Mouse (Mus musculus) heart, postnatal 4 days (tissue): Measurements from ENCODE around the gene Greb1. TPM values are rescaled to one million over a fixed set of nuclear protein-coding genes. Genes with fewer than 3 reads are reported as not detected.
"Not testable (repeated sequence)": the region's sequence is repeated elsewhere in the genome, so short reads cannot be mapped to it uniquely, and the experiment has no call there.

Experiments
- DNase-seq: peaks from one replicate; pipeline ENCODE4 v3.0.0; 2021
- total RNA-seq, 2 experiments: library from RNA; stranded (reverse); gene quantifications; 2 replicates each; pipeline ENCODE4 v1.2.3; 2021

Gene Greb1
- total RNA-seq, 2 experiments from 2014 or later, result 0.10 to 0.54 TPM

DNA sequence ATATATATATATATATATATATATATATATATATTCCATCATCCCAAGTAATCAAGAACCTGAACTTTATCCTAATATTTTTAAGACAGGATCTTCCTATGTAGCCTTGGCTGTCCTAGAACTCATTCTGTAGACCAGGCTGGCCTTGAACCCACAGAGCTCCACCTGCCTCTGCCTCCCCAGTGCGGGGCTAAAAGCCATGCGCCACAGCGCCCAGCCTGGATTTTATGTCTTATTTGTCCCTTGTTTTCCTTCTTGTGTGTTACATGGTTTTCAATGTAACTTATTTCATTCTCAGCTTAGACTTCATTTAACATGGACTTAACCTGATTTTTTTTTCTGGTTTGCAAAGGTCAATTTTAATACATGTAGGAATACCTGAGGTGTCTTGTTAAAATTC lies 39.2 kb downstream of the Greb1 start:
- DNase-seq, result no peak

DNA sequence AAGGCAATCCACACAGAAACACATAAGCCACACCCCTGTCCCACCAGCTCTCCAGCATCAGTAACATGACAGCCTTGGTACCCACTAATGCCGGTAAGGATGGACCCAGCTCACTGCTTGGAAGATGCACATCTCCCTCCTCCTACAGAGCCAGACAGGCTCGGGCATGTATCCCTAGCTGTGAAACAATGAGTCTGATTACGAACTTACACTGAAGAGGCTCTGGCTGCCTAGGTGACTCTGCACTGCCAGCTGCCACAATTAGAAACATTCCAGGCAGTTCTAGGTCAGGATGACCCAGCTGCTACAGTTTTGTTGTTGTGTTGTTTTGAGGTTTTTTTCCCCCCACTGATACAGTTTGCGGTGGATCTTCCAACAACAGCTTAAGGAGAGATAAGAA lies 40.4 kb downstream of the Greb1 start:
- DNase-seq, result no peak

DNA sequence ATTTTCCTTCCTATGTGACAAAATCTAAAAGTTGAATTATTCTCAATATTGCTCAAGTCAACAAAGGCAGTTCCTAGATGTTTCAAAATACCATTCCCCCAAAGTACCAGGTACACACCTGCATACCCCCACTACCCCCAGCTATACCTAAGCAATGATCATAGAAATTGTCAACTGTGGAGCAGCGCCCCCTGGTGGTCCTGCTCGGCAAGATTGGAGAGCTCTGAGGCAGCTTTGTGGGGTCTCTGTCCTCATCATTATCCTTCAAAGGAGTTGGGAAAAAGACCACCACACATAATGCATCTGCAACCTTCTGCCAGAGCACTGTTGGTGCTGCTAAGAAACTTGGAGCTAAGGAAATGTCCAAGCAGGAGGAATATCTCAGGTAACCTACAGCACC lies 46.4 kb downstream of the Greb1 start:
- DNase-seq, result peak; percentile 68

DNA sequence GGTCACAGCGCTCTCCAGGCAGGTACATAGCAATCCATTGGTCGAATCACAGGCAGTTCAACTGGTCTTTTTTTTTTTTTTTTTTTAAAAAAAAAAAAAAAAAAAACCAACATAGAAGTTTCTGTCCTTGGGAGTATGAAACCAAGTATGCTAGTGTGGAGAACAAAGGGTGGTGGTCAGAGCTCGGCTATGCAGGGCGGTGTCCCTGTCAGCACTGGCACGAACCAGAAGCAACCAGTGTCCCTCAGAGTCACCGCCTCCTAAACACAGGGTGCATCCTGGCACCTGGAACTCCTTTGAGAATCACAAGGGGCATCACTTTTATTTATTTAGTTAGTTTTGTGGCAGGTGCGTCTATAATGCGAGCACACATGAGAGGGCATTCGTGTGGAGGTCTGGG lies 47.1 kb downstream of the Greb1 start:
- no peak for DNase-seq

DNA sequence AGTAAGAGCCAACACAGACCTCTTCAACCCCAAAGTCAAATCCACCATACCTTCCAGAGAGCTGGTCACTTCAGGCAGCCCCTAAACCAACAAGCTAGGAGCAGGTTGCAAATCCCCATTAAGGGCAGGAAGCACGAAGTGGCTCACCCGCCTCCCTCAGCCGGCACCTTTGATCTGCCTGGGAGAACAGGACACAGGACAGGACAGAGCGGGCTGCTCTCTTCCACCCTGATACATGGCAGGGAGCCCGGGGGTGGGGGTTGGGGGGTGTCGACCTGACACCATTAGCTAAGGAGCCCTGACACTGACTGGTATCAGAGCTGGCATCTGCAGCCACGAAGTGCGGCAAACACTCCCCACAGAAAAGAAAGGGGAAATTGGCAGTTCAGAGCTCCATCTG lies 47.6 kb downstream of the Greb1 start:
- DNase-seq, result no peak

DNA sequence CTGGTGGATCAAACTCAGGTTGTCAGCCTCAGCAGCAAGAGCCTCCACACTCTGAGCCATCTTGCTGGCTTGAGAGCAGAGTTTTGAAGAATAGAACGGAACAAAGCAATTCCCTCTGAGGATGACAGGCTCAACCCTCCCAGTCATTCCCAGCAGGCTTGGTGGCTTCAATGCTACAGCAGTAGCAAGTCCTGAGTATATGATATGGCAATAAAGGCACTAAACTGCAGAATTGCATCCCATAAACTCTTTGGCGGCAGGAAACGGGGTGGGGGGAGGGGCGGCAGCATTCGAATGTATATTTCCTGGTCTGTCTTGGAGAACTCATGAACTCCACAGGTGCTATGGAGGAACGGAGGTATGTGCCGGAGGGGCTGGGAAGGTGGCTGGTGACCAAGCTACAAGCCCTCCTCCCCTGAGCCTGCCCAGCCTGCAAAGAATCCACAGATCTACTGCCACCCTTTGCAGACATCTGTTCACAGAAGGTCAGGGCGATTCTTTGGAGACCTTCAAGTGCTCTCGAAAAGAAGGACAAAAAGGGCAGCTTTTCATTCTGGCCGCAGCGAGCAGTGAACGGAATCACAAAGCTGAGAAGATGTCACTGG lies 48.3 kb downstream of the Greb1 start:
- DNase-seq, result no peak

DNA sequence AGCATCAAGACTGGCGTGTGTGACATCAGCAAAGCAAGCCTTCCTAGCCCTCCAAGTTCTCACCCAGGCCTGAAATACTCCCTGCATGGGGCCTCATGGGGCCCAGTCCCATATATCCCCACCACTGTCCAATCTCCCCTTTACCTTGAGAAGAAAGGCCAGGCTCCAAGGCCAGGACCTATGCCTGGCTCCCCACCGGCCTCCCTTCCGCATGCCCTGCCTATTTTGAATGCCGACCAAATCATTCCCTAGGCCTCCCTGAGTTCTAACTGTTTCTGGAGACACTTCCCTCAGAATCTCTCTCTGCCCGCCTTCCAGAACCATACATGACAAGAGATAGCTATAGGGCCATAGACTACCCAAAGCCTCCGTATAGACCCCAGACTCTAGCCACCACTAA lies 49.1 kb downstream of the Greb1 start:
- DNase-seq, result no peak

DNA sequence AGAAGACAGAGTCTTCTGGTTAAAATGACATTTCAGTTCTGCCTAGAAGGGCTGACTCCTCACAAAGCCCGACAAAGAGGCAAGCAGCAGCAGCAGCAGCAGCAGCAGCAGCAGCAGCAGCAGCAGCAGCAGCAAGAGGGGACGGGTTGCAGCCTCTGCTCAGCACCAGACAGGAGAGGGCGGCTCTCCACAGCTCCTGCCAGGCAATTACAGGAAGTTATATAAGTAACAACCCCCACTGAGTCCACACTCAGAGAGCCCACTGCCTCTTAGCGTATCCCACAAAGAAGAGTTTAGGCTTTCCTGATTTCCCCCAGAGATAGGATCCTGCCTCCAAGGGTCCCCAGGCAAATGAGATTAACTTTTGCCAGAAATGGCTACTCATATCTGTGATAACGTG lies 60.6 kb downstream of the Greb1 start:
- no peak for DNase-seq

DNA sequence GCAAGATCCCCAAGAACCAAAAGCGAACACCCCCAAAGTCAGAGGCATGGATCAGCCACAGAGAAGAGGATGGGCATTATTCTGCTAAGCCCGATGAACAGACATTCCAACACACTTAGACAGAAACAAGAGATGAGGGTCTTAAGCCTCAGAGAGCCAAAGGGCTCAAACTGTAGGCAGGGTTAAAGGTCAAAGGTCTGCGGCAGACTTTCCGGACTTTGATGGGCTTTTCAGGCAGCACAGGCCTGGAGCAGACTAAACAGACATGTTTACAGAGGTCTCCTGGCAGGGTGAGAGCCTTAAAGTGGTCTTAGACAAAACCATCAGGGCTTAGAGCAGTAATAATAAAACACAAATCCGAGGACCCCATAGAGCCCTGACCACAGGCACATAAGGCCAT lies 63.4 kb downstream of the Greb1 start:
- no peak for DNase-seq

DNA sequence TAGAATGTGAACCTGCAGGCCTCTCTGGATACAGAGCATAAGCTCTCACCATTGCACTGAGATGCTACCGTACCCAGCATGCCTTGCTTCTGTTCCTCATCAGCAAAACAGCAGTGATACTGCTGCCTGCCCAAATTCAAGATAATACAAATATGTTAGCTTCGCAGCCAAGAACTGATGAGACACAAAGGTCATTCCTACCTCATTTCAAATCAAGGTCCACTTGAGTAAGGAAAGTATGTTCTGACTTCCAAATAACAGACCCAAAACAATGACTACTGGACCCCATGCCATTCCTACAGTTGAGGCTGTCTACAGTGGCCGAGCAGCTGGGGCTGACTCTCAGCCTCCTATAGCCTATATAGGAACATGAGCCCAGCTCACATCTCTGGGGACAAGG lies 66.0 kb downstream of the Greb1 start:
- DNase-seq, result no peak

DNA sequence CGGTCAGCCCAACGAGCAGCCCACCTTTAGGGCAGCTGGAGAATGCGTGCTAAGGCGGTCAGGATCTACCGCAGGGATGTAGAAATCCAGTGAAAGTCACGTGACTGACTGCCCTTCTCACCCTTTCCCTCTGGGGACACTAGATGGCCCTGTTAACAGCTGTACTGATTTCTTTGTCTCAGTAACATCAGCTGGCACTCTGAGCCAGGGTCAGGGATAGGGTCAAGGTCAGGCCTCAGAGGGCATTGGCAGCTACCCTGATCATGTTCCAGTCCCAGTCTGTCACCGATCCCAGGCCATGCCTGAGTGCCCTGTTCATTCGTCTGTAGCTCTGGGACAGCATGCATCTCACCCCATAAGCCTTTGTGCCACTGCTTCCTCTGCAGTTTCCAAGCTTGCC lies 66.7 kb downstream of the Greb1 start:
- no peak for DNase-seq

DNA sequence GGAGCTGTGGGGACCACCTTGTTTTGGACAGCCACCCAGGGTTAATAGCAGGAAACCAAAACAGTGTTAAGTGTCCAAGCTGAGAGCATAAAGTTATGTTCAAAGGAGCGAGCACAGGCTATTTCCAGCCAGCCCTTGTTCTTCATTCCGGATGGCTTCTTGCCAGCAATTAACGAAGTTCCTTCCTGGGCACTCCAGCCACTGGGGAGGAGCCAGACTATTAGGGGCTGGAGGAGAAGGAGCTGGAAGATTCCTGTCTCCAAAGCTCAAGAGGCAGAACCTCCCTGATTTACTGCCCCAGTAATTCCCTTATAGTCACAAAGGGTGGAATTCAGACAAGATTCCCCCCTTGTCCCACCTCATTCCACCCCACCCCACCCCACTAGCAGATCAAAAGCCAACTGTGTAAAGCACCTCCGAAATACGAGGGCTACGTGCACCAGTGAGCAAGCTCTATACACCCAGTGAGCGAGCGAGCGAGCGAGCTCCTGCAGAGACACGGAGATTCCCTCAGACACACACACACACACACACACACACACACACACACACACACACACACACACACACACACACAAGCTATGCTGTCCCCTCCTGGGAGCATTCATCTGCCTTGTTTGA lies 69.5 kb downstream of the Greb1 start:
- DNase-seq, result peak; percentile 55

DNA sequence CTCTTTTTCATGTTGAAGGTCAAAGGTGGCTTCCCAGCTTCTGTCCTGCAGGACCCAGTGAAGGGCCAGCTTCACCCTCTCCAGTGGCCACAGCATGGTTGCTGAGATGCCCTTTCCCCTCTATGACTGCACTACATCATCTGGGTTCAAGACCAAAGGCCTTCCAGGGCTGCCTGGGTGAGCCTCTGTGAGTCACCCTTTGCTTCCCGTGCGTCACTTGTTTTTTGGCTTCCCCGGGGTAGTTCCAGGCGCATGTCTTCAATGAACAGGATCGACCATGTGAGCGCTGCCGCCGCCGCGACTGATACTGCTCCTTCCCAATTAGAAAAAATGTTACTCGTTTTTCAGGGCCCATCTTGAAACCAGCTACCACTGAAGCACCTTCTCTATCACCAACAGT lies 70.5 kb downstream of the Greb1 start:
- no peak for DNase-seq

DNA sequence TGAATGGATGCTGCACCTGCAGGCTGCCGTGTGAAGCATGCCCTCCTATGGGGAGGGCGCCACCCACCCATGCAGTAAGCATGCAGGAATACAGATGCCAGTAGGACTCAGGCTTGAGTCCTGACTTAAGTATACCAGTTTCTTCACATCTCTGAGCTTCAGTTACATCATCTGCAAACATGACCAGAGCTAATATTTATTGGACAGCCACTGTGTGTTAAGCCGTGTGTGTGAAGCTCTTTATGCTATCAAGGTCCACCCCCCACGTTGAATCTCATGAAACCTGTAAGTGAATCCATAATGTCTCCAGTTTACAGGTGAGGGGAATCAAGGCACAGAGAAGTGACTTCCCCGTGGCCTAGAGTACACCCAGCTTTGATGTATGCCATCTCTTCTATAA lies 72.5 kb downstream of the Greb1 start:
- DNase-seq, result no peak

DNA sequence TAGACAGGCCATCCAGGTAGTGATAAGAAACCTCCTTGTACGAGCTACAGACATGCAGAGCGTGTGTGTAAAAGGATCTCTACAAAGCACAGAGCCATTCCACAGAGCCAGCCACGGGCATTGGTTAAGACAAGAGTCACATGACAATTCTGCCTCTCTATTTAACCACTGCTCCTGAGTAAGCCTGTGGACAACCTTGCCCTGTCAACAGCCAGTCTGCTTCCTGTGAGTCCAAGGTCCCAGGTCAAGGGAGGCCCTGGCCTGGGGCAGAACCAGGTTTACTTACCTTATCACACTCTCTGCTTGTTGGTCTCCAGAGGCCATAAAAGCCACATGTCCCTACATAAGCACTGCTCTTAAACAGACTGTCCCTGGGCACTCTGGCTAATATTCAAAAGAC lies 74.5 kb downstream of the Greb1 start:
- no peak for DNase-seq

DNA sequence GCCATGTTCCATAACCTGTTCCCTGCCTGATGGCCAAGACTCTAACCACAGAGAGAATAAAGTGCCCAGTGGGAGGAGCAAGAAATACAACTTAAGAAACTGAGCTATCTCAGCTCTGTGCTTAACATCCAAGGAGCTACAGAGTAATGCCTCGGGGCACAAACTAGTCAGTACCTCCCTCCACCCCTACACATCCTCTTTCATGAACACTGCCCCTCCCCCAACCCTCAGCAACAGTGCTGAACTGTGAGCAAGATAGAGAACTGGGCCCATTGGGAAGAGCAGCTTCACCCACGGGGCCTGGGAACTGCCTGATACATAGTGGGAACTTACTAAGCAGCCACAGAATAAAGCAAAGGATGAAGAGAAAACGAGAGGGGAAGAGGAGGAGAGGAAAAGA lies 77.1 kb downstream of the Greb1 start:
- no peak for DNase-seq

DNA sequence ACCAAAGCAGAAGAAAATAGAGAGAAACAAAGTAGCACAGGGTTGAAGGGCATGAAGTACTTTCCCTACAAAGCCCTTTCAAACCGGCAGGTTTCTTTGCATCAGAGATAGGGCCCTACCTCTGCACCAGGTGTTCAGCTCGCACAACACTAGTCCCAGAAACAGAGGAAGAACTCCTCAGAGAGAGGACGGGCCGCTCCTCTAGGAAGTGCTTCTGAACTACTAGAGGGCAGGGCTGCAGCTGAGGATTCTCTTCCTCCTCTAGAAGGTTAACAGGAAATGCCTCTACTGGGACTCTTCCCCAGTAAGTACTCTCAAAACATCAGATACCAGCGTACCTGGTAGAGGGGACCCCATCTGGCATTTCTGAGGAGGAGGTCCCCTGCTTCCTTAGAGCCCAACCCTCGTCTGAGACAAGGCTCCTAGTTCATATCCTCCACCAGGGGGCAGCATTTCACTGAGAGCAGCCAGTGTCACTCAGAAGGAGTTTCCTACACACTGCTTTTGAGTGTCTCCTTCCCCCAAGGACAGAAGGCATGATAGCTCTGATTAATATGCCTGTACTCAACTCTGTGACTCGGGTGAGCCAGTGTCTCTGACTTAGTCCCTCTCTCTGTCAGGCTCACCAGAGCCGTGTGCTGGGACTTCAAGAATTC lies 81.9 kb downstream of the Greb1 start:
- DNase-seq, result peak; percentile 69

DNA sequence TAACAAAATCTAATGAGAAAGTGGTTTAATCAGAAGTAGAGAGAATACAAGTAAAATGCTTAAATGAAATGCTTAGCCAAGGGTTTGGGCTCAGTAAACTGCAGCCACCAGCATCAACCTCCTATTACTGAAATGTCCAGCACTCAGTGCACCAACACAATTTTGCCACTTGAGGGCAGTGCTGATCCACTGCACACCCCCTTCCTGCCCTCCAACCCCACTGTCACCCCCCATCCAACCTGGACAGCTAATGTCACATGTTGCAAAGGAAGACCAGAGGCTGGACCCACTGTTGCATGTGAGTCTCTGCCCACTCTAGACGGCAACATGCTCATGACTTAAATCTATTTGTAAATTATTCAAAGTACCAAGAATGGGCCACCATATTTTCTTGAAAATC lies 83.0 kb downstream of the Greb1 start:
- peak; percentile 64 for DNase-seq

DNA sequence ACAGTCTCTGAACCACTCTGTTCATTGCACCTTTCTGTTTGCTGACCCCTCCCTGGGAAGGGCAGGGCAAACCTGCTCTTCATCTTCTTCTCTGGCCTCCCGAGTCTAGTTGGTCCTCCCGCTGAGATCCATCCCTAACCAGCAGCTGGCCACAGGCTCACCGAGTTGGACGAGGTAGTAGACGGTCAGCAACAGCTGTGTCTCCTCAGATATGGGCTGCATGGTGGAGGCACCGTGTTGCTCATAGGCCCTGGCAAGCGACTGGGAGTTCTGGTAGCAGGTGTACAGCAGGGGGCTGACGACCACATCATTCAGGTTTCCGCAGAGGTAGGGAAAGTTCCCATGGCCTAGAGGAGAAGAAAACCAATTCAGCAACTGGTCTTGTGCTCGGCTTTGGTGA lies 86.1 kb downstream of the Greb1 start:
- DNase-seq, result no peak

DNA sequence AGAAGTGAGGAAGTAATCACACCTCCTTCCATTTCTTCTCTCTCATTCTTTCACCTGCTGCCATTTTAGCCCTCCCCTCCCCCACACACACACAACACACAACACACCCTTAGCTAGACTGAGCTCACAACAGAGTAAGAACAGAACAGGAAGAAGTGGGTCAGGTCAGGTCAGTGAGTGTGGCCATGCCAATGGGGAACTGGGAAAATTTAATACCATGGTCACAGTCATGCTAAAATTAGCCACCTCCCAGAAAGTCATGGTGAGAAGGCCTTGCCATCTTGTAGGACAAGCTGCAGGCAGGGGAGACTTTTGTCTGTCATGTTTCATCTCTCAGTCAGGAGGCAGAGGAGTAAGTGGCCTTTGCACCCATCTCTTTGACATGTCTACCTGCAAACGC lies 102.0 kb downstream of the Greb1 start:
- DNase-seq, result no peak

DNA sequence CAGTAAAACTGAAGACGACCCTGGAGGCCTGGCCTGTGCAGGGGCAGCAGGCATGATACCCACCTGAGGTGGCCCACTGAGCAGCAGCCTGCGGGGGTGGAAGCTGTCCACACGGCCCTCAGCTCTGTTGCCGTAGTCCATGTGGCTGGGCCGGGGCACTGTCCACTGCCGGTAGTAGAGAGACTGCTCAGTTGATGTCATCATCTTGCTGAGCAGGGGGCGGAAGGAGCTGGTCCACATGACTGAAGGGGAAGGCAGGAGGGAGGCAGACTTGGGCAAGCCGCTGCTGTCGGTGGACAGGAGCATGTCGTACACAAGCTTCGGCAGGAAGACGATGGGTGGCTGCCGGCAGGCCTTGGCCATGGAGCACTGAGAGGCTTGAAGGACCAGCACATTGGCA lies 104.5 kb downstream of the Greb1 start:
- no peak for DNase-seq

DNA sequence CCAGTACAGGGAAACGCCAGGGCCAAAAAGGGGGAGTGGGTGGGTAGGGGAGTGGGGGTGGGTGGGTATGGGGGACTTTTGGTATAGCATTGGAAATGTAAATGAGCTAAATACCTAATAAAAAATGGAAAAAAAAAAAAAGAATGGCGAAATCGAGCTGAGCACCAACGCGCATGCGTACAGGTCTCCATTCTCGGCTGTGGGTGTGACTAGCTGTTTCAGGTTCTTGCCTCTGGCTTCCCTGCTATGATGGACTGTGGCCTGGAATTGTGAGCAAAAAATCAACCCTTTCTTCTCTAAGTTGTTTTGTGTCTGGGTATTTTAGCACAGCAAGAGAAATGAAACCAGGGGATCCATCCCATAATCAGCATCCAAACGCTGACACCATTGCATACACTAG lies 105.4 kb downstream of the Greb1 start:
- not testable (repeated sequence) for DNase-seq

DNA sequence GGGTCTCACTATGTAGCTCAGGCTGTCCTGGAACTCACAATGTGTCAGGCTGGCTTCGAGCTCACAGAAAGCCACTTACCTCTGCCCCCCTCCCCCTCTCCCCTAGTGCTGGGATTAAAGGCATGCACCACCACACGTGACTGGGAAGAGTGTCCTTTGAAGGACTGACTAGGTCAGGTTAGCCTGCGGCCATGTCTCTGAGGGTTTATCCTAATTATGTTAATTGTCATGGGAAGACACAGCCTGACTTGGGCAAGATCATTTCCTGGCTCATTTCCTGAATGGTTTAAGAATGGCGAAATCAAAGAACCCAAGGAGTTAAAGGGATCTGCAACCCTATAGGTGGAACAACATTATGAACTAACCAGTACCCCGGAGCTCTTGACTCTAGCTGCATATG lies 105.9 kb downstream of the Greb1 start:
- DNase-seq, result no peak

DNA sequence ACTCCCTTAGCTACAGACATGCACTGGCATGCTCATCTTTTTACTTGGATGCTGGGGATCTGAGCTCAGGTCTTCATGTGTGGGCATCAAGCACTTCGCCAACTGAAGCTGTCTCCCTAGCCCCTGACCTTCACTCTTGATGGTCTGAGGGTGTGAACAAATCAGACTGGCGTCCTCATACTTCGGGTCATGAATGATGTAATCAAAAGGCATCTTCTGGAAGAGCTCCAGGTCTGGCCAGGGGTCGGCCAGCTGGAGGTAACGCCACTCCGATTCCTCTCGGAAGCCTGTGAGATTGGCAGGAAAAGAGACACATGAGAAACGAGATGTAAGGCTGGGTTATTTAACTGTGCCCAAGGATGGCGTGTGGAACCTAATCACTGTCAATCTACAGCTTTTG lies 110.1 kb downstream of the Greb1 start:
- no peak for DNase-seq

DNA sequence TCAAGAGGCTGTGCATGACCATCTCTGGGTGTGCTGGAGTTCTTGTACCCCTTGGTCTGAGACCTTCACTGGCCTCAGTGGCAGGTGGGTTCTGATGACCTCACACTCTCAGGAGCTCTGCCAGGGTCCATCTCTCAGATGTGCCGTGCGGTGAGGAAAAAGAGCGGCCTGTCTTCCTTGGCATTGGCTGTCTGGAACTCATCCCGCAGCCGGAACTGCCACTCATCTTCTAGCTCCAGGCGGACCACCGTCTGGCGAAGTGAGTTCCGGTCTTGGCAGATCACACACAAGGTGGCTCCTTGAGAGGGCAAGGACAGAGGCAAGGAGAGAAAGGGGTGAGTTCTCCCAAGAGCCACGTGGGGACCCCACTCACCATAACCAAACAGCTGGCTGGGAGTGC lies 128.4 kb downstream of the Greb1 start:
- no peak for DNase-seq
